Mouse (Mus musculus) kidney, adult 2 months (tissue): ENCODE measurements at regions not wholly inside any gene's neighbourhood (a gene's known extent, or its start where the extent isn't known, plus 50 kb on each side); places are given as distances from the start of the nearest gene placed in this dataset.

ENCODE experiments used
- CTCF ChIP-seq: fragments of 200-500 bp; conservative IDR thresholded peaks from 2 replicates; pipeline ENCODE4 v1.5.1; 2011; ENCODE audit warnings: low read depth, mild to moderate bottlenecking, control low read depth, low read length, moderate library complexity, mixed read lengths; ENCODE audit not compliant: insufficient read depth, insufficient read length
- POLR2A ChIP-seq: fragments of 200-500 bp; IDR thresholded peaks from one replicate; pipeline ENCODE4 v1.6.1; 2011; ENCODE audit warnings: low read depth, low read length, control low read depth

DNA sequence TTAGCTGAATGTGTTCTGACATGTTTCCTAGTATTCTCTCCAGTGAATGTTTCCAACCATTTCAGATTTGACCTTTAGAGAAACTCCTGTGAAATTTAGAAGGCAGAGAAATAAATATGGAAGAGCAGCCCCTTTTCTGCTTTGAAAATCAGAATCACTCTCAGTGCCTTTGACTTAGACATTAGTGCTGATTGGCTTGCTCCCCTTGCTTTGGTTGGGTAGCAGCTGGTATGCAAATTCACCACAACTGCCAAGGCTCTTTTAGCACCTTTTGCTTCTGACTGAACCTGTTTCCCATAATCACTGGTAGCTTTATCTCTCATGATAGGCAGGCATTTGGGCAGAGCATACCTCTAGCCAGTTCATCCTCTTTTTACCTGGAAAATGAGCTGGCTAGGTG, 1495.3 kb downstream of the Kcnt2 start:
- TF ChIP-seq CTCF (no peak), POLR2A (no peak)
